8 mouse cellular contexts compared by ENCODE assay signal in genomic region chr15:85043116-85043515, GRCm38 (mm10). TPM values are rescaled to one million over a fixed set of nuclear protein-coding genes. Genes with fewer than 3 reads are reported as not detected.
DNase-seq lines count a peak whose midpoint lies in the region; ATAC-seq and TF ChIP-seq lines count a peak whose summit lies in the region.

No protein-coding gene starts in this region.

- no peak for DNase-seq in heart, adult 2 months
- DNase-seq in heart, postnatal 25 days (ENCODE audit: low spot score), result no peak
- DNase-seq in CD4-positive, CD25-positive, alpha-beta regulatory T cell, adult 2 months (ENCODE audit: low read depth, low spot score), result peak; percentile 63
- no peak for DNase-seq in gastrocnemius, postnatal 25 days
- DNase-seq in cerebellum, adult 9-10 months, result no peak

- H3K36me3 ChIP-seq in heart, adult 2 months (ENCODE audit: control insufficient read depth, insufficient read depth, low read length), result no peaks in the 10 kb centered on the region
- H3K36me3 ChIP-seq in heart, embryonic 13.5 days, result peaks cover 33% of the 10 kb centered on the region
- peaks cover 32% of the 10 kb centered on the region for H3K36me3 ChIP-seq in limb, embryonic 13.5 days

- no peak overlapping the region for H3K9ac ChIP-seq in heart, adult 2 months (ENCODE audit: low read depth, low read length)
- peak overlapping the region; percentile 63 for H3K9ac ChIP-seq in heart, embryonic 13.5 days
- peak overlapping the region; percentile 37; the same call in 1 of the 2 replicates for H3K9ac ChIP-seq in limb, embryonic 13.5 days

- no peak for TF ChIP-seq POLR2A in heart, adult 2 months (IDR thresholded peaks at IDR 0.05; ENCODE audit: insufficient read depth, low read depth, low read length)

- no peaks in the 10 kb centered on the region for H3K79me2 ChIP-seq in heart, adult 2 months (replicated peaks; ENCODE audit: control insufficient read depth, insufficient read depth, low read length)

- WGBS in heart, adult 2 months, result 48% methylated on average over 5 of the region's 5 CpGs
- WGBS in heart, embryonic 13.5 days, result 51% methylated on average over 5 of the region's 5 CpGs
- 40% methylated on average over 5 of the region's 5 CpGs for WGBS in limb, embryonic 13.5 days

- no peak for ATAC-seq in heart, embryonic 13.5 days (ENCODE audit: extremely low read depth, insufficient number of reproducible peaks, low FRiP score, low TSS enrichment)
- ATAC-seq in limb, embryonic 13.5 days (ENCODE audit: low FRiP score, low read depth), result no peak
- ATAC-seq in megakaryocyte progenitor cell, adult 5-6 weeks (replicated peaks; ENCODE audit: poor library complexity), result no peak

- peak overlapping the region; percentile 26 for H3K4me2 ChIP-seq in heart, embryonic 13.5 days
- peak overlapping the region; percentile 52 for H3K4me2 ChIP-seq in limb, embryonic 13.5 days (replicated peaks)

- TF ChIP-seq EP300 in heart, adult 2 months (IDR thresholded peaks at IDR 0.05; ENCODE audit: insufficient read depth, low read depth, low read length), result no peak

- H3K27me3 ChIP-seq in heart, adult 2 months (ENCODE audit: control insufficient read depth, insufficient read depth, low read length), result no peaks in the 10 kb centered on the region
- no peaks in the 10 kb centered on the region for H3K27me3 ChIP-seq in heart, embryonic 13.5 days (replicated peaks)
- H3K27me3 ChIP-seq in limb, embryonic 13.5 days, result no peaks in the 10 kb centered on the region

- peak overlapping the region; percentile 65 for H3K27ac ChIP-seq in heart, adult 2 months
- H3K27ac ChIP-seq in heart, embryonic 13.5 days (replicated peaks), result peak overlapping the region; percentile 76
- H3K27ac ChIP-seq in limb, embryonic 13.5 days, result peak overlapping the region; percentile 86

- no peak for TF ChIP-seq CTCF in heart, adult 2 months (IDR thresholded peaks at IDR 0.05)

- no peak overlapping the region for H3K4me3 ChIP-seq in heart, adult 2 months
- H3K4me3 ChIP-seq in heart, embryonic 13.5 days, result no peak overlapping the region
- peak overlapping the region; percentile 16 for H3K4me3 ChIP-seq in limb, embryonic 13.5 days

- H3K4me1 ChIP-seq in heart, adult 2 months (ENCODE audit: control insufficient read depth, insufficient read depth, low read length), result peaks cover 17% of the 10 kb centered on the region
- H3K4me1 ChIP-seq in heart, embryonic 13.5 days, result peaks cover 41% of the 10 kb centered on the region
- peaks cover 66% of the 10 kb centered on the region for H3K4me1 ChIP-seq in limb, embryonic 13.5 days

- intact Hi-C loops in heart, adult 2 months (cut with DNase I), result loop anchor here (2.0 kb wide), 1 partner anchor 40 kb away; no protein-coding TSS in a partner anchor
- intact Hi-C loops in heart, postnatal 25 days (cut with DNase I), result loop anchor here (5.0 kb wide), 1 partner anchor 121 kb away; the partner anchor contains the start of genes Gm29666 and Nup50

- no peaks in the 10 kb centered on the region for H3K9me3 ChIP-seq in heart, embryonic 13.5 days
- no peaks in the 10 kb centered on the region for H3K9me3 ChIP-seq in limb, embryonic 13.5 days

RNA-seq across cellular contexts. Expression of gene Fam118a, which starts 14.4 kb away (rescaled TPM):
- total RNA-seq in heart, adult 2 months (2021), result 1 to 10 TPM; 6.1 to 6.3 TPM
- polyA plus RNA-seq in heart, adult 2 months (2012; rRNA removed), result 4.7 and 6.3 TPM in 2 replicates
- total RNA-seq in heart, postnatal 25 days (2021), result 1 to 10 TPM; 5.8 to 6.4 TPM
- polyA plus RNA-seq in heart, embryonic 13.5 days (2015; fragmentation: Nextera tagmentation; extraction: Ambion mirVana), result 15.6 and 17.0 TPM in 2 replicates
- 27.1 and 28.3 TPM in 2 replicates for polyA plus RNA-seq in limb, embryonic 13.5 days (2015; fragmentation: Nextera tagmentation; extraction: Ambion mirVana)
- total RNA-seq in megakaryocyte progenitor cell, adult 5-6 weeks (2015), result 12.4 and 12.5 TPM in 2 replicates
- 10.5 and 20.9 TPM in 2 replicates for total RNA-seq in megakaryocyte progenitor cell, adult 5-6 weeks (2017)
- total RNA-seq in gastrocnemius, postnatal 25 days (2021), result 1 to 10 TPM; 3.9 to 4.1 TPM

RNA-seq across cellular contexts. Expression of gene Upk3a, which starts 26.2 kb away (rescaled TPM):
- total RNA-seq in heart, adult 2 months (2021), result not detected
- polyA plus RNA-seq in heart, adult 2 months (2012; rRNA removed), result 0.39 TPM in 1 of 2 replicates, not detected in the other
- not detected for total RNA-seq in heart, postnatal 25 days (2021)
- polyA plus RNA-seq in heart, embryonic 13.5 days (2015; fragmentation: Nextera tagmentation; extraction: Ambion mirVana), result 0.13 TPM in 1 of 2 replicates, not detected in the other
- polyA plus RNA-seq in limb, embryonic 13.5 days (2015; fragmentation: Nextera tagmentation; extraction: Ambion mirVana), result not detected in 2 replicates
- total RNA-seq in megakaryocyte progenitor cell, adult 5-6 weeks (2015), result not detected in 2 replicates
- not detected in 2 replicates for total RNA-seq in megakaryocyte progenitor cell, adult 5-6 weeks (2017)
- total RNA-seq in gastrocnemius, postnatal 25 days (2021), result not detected

RNA-seq across cellular contexts. Expression of gene 5031439G07Rik, which starts 54.8 kb away (rescaled TPM):
- 10 to 100 TPM; 28.9 to 36.1 TPM for total RNA-seq in heart, adult 2 months (2021)
- polyA plus RNA-seq in heart, adult 2 months (2012; rRNA removed), result 13.1 and 15.8 TPM in 2 replicates
- 10 to 100 TPM; 20.5 to 21.3 TPM for total RNA-seq in heart, postnatal 25 days (2021)
- polyA plus RNA-seq in heart, embryonic 13.5 days (2015; fragmentation: Nextera tagmentation; extraction: Ambion mirVana), result 3.0 and 3.5 TPM in 2 replicates
- polyA plus RNA-seq in limb, embryonic 13.5 days (2015; fragmentation: Nextera tagmentation; extraction: Ambion mirVana), result 8.0 and 9.1 TPM in 2 replicates
- 8.0 and 10.0 TPM in 2 replicates for total RNA-seq in megakaryocyte progenitor cell, adult 5-6 weeks (2015)
- total RNA-seq in megakaryocyte progenitor cell, adult 5-6 weeks (2017), result 11.7 and 17.7 TPM in 2 replicates
- 10 to 100 TPM; 38.9 to 56.7 TPM for total RNA-seq in gastrocnemius, postnatal 25 days (2021)
